Mouse (Mus musculus): ENCODE measurements around the gene Tmbim1.

The Tmbim1 gene

DNA sequence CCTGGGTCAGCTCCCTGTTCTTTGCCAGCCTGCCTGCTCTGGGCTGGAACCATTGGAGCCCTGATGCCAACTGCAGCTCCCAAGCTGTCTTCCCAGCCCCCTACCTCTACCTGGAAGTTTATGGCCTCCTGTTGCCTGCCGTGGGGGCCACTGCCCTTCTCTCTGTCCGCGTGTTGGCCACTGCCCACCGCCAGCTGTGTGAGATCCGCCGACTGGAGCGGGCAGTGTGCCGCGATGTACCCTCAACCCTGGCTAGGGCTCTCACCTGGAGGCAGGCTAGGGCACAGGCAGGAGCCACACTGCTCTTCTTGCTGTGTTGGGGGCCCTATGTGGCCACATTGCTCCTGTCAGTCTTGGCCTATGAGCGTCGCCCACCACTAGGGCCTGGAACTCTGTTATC lies 26.4 kb downstream of the Tmbim1 start:
- in situ Hi-C loops (cut with MboI, MseI) = no loop called here

DNA sequence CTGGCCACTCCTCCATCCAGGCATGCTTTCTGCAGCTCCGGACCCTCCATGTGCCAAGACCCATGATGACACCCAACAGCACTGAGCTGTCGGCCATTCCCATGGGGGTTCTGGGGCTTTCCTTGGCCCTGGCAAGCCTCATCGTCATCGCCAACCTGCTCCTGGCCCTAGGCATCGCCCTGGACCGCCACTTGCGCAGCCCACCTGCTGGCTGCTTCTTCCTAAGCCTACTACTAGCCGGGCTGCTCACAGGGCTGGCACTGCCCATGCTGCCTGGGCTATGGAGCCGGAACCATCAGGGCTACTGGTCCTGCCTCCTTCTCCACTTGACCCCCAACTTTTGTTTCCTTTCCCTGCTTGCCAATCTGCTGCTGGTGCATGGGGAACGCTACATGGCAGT lies 26.9 kb downstream of the Tmbim1 start, which contains the start of gene Gpbar1:
Gpbar1 (plus strand) TSS at position 13 of the 400 bp plus-strand sequence.
- in situ Hi-C loops (cut with MboI, MseI) = no loop called here

DNA sequence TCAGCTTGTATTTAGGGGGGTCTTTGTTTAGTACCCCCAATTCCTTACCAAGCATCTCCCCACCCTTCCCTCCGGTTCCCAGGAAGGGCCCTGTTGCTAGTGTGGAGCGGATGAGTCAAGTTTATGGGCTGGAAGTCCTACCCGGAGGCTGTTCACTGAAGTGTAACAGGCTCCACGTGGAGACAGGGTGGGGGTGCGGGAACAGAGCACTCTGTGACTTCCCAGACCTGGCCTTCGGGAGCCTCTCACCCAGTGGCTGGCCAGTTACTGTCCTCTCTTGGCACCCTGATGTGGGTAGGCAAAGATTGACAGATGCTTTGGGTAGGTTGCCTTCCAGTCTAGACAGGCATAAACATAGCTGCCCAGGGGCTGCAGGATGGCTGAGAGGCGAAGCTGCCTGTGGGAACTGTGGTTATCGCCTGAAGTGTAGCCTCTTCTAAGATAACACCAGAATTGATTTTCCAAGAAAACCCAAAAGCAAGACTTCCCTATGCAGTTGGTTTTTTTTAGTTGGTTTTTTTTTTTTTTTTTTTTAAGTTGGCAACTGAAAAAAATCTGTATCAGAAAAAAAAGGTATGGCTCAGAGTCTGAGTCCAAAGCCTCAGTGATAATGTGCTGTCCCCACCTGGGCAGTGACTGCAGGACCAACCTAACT lies 27.4 kb downstream of the Tmbim1 start:
- in situ Hi-C loops (cut with MboI, MseI) = no loop called here

DNA sequence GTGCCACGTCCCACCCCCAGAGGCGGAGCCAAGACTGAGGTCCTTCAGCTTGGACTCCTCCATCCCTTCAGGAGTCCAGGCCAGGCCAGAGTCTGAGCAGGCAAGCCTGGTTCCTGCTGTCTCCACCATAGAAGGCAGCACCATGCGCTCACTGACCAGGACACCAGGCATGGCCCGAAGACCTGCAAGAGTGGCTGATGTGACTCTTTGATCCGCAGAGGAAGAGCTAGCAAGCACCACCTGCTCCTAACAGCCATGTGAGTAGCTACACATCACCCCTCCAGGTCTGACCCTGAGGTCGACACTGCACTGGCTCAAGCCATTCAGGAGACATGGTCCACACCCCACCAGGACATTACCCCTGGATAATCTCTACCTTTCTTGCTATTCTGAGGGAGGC lies 28.4 kb downstream of the Tmbim1 start:
- in situ Hi-C loops (cut with MboI, MseI) = no loop called here

DNA sequence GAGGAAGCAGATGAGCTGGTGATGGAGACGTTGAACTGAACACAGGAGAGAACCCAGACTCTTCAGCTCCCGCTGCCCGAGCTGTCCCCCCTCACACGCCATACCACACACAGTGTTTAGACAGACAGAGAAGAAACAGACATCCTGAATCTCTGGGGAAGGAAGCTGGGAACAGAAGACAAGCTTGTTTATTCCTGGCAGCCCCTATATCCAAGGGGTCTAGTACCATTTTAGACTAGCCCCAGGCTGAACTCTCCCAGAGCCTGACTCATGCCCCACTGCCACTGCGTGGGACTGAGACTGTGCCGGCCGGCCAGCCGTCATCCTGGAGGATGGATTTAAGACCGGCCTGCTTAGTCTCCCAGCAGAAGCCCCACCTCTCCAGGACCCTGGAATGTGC lies 30.4 kb downstream of the Tmbim1 start:
- in situ Hi-C loops (cut with MboI, MseI) = no loop called here

DNA sequence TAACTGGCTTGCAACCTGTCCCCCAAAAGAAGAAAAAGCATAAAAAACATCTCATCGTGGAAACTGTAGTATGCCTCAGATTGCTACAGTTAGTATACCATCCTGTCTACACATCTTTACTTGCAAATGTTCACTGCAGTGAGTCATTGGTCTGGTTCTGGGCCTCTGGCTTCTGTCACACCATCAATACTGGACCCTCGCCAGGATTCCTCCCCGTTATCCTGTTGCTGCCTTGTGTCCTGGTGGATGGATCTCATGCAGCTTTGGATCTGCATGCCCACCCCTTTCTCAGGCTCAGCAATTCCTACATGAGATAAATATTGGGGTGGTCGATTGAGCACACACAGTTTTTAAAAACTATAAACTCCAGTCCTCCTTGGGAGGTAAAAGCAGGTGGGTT lies 33.8 kb downstream of the Tmbim1 start:
- in situ Hi-C loops (cut with MboI, MseI) = no loop called here

DNA sequence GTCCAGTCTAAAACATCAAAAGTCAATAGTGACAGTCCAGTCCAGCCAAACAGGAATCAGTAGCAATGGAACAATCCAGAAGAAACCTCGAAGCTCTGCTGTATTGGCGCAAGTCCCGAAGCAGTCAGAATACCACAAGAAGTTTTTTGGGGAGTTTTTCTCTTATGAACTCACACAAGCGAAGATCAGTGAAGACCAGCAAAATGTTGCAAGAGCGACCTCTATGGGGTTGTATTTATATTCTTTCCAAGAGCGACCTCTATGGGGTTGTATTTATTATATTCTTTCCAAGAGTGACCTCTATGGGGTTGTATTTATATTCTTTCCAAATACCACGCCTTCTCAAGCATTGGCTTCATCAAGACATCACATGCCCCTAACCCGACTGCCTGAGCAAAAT lies 36.7 kb downstream of the Tmbim1 start:
- in situ Hi-C loops (cut with MboI, MseI) = no loop called here

DNA sequence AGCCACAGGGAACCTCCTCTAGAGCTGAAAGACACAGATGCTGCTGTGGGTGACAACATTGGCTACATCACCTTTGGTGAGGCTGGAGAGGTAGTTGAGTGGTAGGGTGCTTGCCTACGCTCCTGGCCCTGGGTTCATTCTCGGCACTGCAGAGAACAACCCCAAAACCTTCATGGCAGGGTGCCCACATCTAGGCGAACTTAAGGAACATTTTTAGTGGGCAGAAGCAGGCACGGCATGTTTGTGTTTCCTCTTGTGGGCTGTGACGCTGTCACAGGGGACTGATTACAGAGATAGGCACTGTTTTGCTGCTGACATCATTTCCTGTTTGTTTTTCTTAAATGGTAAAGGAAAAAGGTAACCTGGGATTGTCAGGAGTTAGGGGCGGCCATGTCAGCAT lies 42.9 kb downstream of the Tmbim1 start:
- in situ Hi-C loops (cut with MboI, MseI) = no loop called here

DNA sequence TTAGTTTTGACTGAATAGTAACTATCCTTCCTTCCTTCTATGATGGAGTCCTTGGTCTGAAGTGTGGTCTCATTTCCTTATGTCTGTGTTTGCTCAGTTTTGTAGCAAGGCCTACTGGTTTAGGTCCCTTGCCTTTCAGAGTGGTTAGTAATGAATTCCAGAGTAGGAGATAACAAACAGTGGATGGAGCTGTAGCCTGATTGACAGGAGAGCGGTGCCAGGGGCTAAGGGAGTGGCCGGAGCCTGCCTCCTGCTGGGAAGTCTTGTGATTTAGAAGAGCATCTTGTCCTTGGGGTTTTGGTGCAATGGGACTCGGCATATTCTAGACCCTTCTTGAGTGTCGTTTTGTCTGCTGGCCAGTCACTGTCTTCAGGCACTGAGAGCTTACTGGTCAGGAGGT lies 48.6 kb downstream of the Tmbim1 start:
- in situ Hi-C loops (cut with MboI, MseI) = no loop called here

DNA sequence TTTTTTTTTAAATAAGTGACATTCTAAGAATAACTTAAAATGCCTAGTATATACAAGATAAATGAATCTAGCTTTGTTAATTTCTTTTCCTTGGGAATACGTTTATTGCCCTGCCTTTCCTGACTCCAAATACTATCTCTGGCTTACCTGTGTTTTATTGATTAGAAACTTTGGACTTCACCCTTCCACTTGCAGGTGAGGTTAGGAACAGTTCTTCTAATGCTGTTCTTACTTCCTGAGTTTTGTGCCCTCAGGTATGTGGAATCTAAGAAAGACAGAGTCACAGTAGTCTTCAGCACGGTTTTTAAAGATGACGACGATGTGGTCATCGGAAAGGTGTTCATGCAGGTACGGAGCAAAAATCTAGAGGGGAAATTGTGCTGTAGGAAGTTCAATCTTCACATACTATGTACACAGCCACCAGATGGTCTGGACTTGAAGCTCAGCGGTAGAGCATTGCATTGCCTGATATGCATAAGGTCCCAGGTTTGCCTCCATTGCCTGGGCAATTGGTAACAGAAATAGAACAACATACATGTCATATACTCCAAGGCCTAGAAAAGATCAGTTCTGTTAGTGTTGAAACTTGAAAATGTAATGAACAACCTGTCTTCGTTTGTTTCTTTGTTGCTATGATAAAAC lies 49.6 kb downstream of the Tmbim1 start:
- in situ Hi-C loops (cut with MboI, MseI) = no loop called here

DNA sequence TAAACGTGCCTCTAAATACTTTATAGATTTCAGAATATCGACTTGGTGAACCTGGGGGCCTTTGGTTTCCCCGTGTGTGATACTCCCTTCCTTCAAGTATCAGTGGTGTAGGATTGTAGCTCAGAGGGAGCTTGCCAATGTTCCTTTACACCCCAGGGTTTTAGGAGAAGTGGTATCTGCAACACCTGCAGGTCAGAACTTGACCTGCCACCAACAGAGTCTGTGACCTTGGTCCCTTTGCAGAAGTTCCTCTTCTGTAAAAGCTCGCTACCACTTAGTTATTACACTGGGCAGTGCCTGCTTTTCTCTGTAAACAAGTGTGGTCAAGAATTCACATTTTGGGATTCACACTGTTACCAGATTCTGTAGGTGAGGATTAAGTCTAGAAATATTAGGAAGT lies 55.3 kb downstream of the Tmbim1 start:
- in situ Hi-C loops (cut with MboI, MseI) = no loop called here

DNA sequence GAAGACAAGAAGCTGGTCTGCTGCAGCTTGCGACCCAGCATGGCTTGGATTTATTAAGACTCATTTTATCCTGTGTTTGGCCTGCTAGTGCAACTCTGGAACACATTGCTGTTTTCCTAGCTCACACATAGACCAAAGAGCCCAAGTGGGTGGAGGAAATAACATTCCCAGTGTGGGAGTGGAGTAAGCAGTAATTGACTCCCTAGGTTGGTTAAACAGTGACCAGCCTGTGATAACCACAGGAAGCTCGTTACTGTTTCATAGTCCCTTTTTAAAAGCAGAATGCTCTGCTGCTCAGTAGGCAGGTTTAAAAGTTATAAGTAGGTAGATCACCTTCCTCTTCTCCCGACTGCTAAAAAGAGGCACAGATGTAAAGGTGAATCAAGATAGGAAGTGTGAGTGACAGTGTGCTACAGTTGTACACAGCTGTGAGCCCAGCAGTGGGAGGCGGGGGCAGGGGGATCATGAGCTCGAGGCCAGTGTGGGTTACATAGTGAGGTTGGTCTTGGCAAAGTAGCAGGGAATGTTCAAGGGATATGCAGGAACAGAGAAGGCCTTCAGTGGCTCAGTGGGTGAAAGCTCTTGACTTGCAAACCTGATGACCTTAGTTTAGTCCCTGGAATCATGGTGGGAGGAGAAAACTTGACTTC lies 56.0 kb downstream of the Tmbim1 start:
- in situ Hi-C loops (cut with MboI, MseI) = no loop called here

DNA sequence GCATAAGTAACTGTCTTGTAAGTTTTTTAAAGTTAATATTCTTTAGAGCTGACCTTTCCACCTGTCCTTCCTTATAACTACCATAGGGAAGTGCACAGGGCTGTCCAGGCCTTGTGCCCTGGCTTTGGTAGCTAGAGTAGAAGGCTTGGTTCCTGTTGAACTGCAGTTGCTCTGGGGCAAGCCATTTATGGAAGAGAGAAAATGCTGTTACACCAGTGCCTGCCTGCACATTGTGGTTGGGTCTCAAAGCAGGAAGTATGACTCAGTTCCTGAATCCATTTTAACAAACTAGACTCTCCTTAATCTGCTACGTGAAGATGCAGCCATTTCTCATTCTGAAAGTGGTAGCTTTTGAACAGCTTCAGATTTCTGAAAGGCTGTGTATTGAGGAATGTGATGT lies 56.6 kb downstream of the Tmbim1 start:
- in situ Hi-C loops (cut with MboI, MseI) = no loop called here

DNA sequence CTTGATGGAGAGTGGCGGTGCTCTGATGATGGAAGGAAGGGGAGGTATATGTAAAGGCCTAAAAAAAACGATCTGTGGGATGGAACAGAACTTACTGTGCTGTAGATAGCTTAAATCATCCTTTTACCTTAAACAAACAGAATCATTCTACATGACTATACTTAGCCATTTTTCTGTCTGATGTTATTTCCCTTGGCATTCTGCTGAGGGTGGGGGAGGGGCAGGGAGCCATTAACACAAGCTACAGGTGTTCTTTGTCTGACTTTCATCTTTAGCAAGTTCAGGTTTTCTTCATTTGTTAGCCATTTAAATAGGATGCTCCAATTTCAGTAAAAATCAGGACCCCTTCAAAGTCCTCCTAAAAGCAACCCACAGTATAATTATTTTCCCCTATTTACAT lies 59.9 kb downstream of the Tmbim1 start:
- in situ Hi-C loops (cut with MboI, MseI) = no loop called here

DNA sequence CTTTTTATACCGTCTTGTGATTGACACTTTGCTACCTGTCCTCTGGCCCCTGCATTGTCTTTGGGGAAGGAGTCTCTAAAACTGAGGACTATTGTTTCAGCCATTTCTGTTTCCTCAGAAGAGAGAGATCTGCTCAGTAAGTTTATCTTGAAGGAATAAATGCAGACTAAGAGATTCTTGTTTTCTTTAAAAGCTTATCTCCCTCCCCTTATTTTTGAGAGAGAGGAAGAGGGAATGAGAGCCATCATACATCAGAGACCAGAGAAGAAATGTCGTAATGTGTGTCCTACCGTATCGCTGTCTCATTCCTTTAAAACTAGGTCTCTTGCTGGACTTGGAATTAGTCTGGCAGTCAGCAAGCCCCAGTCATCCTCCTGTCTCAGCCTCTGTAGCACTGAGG lies 64.6 kb downstream of the Tmbim1 start:
- in situ Hi-C loops (cut with MboI, MseI) = no loop called here

DNA sequence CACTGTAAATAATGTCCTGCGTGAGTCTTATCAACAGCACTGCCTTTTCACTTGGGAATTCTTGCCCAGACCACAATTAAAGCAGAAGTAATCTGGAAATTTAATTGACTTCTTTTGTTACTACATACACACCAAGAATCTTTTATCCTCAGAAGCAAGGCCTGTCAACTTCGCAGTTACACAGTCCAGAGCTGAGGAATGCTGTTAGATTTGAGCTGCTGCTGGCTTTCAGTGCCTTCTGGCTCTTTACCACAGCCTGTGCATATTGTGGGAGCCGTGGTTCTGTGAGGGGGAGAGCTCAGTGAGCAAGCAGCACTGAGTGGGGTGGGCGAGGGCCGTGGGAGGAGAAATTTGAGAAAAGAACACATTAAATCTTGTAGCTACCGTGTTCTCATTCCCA lies 65.1 kb downstream of the Tmbim1 start:
- in situ Hi-C loops (cut with MboI, MseI) = no loop called here

DNA sequence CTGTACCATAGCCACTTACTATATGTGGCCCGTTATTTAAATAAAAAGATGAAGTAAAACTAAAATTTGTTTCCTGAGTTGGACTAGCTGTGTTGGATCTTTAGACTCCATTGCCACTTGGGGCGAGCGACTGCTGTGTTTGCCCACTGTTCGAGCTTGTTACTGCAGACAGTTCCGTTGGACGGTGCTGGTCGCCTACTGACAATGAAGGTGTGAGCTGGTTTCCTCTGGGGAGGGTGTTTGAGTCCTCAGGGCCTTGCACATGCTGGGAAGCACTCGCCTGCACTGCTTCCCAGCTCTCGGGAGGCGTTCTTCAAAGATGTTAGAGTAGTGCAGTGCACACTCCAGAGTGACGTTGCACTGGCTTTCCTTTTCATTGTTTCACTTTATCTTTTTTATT lies 65.8 kb downstream of the Tmbim1 start:
- in situ Hi-C loops (cut with MboI, MseI) = no loop called here

DNA sequence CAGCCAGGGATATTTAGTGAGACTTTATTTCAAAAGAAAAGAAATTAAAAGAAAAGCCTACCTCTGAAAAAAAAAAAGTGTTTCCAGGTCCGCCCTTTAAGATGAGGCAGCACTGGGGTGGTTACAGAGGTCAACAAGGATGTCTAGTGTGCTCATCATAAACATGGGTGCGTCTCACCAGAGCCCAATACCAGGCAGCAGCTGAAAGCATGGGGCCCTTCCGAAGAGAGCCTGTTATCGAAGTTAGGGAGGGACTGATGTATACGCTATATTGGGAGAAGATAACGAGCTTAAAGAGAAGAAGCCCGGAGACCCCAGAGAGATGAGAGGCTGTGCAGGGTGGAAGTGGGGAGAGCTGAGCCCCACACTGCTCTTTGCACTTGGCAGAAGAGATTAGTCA lies 66.3 kb downstream of the Tmbim1 start:
- in situ Hi-C loops (cut with MboI, MseI) = no loop called here

All from T-helper 1 cell (primary cell).